Mouse (Mus musculus): ENCODE measurements around the gene Tedc2. TPM values are rescaled to one million over a fixed set of nuclear protein-coding genes. Genes with fewer than 3 reads are reported as not detected.

Tedc2 gene
- polyA plus RNA-seq, 1 experiment = 4.2 TPM

GRCm38 (mm10) chr17:24206451-24207351, 13.9 kb downstream of the Tedc2 start:
- H3K27ac ChIP-seq (replicated peaks; ENCODE audit: low read depth, low read length) = no peak overlapping the region
- peaks cover 16% of the 10 kb centered on the region for H3K4me1 ChIP-seq (ENCODE audit: control insufficient read depth, insufficient read depth, insufficient read length, low read length)
- H3K4me3 ChIP-seq (ENCODE audit: insufficient read depth, low read depth, low read length) = peak overlapping the region; percentile 58

GRCm38 (mm10) chr17:24205908-24206361, 14.7 kb downstream of the Tedc2 start:
- H3K4me1 ChIP-seq (ENCODE audit: control insufficient read depth, insufficient read depth, insufficient read length, low read length) = peaks cover 12% of the 10 kb centered on the region
- peak overlapping the region; percentile 58 for H3K4me3 ChIP-seq (ENCODE audit: insufficient read depth, low read depth, low read length)
- no peak overlapping the region for H3K27ac ChIP-seq (replicated peaks; ENCODE audit: low read depth, low read length)

DNA sequence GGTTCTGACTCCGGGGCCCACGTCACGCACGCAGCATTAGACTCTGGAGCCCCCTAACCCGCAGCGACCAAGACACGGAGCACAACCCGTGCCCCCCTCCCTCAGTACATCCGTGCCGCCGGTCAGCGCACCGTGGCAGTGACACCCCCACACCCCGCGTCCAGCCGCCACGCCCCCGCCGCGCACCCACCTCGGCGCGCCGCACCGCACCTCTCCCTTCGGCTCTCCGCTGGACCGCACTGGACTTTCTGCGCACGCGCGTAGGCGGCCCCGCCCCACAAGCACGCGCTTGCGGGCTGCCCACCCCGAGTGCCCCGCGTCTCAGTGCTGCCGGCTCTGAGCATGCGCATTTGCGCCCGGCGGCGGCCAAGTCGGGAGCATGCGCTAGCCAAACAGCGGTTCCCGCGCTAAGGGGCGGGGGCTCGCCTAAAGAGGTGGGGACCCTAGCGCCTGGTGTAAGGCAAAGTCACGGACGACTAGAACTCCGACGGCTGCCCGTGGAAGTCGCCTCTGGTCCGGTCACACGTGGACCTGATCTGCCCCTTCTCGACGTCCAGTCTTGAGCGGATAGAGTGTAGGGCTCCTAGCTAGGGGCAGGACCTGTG, 15.3 kb downstream of the Tedc2 start, which contains the start of gene Tbc1d24:
Gene Tbc1d24, minus strand, starts transcription at position 279 of the 605 bp plus-strand sequence.
- H3K27ac ChIP-seq (replicated peaks; ENCODE audit: low read depth, low read length) = no peak within 1 kb of the TSS
- peak within 1 kb of the TSS; percentile 58 for H3K4me3 ChIP-seq (ENCODE audit: insufficient read depth, low read depth, low read length)
- peaks cover 12% of the 10 kb centered on the region for H3K4me1 ChIP-seq (ENCODE audit: control insufficient read depth, insufficient read depth, insufficient read length, low read length)

DNA sequence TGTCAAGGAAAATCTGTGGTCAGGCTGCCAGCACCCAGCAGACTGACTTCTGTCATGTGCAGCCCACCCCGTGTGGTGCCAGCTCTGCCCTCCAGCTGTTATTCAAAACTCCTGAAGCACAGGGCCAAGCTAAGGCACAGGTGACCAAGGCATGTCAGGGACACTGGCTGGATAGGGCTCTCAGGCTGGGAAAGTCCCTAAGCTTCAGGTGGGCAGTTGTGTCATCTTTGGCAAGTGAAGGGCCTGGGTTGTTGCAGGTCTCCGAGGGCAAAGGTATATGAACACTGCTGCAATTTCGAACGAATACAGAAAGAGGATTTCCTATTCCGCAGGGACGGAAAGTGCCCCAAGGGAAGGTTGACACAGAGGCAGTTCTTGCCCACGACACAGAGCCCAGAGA, 15.8 kb downstream of the Tedc2 start:
- Histone ChIP-seq H3K4me1 (ENCODE audit: control insufficient read depth, insufficient read depth, insufficient read length, low read length) (peaks cover 12% of the 10 kb centered on the region), H3K27ac (replicated peaks; ENCODE audit: low read depth, low read length) (no peak overlapping the region), H3K4me3 (ENCODE audit: insufficient read depth, low read depth, low read length) (peak overlapping the region; percentile 58)

GRCm38 (mm10) chr17:24203611-24204534, 16.8 kb downstream of the Tedc2 start:
- H3K4me3 ChIP-seq (ENCODE audit: insufficient read depth, low read depth, low read length) = 0 out of 2 replicates have a peak overlapping the region, but pooled peaks have one; percentile 58
- H3K4me1 ChIP-seq (ENCODE audit: control insufficient read depth, insufficient read depth, insufficient read length, low read length) = peaks cover 12% of the 10 kb centered on the region
- H3K27ac ChIP-seq (replicated peaks; ENCODE audit: low read depth, low read length) = no peak overlapping the region

- no peak overlapping the region for H3K27ac ChIP-seq (replicated peaks; ENCODE audit: low read depth, low read length)
- peaks cover 7% of the 10 kb centered on the region for H3K4me1 ChIP-seq (ENCODE audit: control insufficient read depth, insufficient read depth, insufficient read length, low read length)
- H3K4me3 ChIP-seq (ENCODE audit: insufficient read depth, low read depth, low read length) = no peak overlapping the region
Measured at GRCm38 (mm10) chr17:24203068-24203467, 17.6 kb downstream of the Tedc2 start.

DNA sequence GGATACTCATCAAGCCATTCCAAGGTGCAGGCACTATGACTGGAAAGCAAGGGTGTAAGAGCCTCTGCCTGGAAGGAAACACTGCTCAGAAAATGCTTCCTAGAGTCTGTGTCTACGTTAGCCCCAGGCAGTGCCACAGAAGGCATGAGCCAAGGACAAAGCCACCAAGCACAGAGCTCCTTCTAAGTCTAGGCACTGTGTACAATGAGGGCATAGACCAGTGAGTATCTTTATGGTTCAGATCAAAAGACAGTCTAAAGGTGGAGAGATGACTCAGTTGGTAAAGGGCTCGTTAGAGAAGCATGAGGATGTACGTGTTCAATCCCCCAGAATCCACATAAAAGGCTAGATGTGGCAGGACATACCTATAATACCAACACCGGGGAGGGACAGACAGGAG, 19.6 kb downstream of the Tedc2 start:
- Histone ChIP-seq H3K4me1 (ENCODE audit: control insufficient read depth, insufficient read depth, insufficient read length, low read length) (peaks cover 7% of the 10 kb centered on the region), H3K27ac (replicated peaks; ENCODE audit: low read depth, low read length) (no peak overlapping the region)

GRCm38 (mm10) chr17:24199741-24200140, 20.9 kb downstream of the Tedc2 start:
- Histone ChIP-seq H3K4me1 (ENCODE audit: control insufficient read depth, insufficient read depth, insufficient read length, low read length) (peaks cover 11% of the 10 kb centered on the region), H3K4me3 (ENCODE audit: insufficient read depth, low read depth, low read length) (no peak overlapping the region), H3K27ac (replicated peaks; ENCODE audit: low read depth, low read length) (no peak overlapping the region)

More for the DNA sequence above, 19.6 kb downstream of the Tedc2 start:
- H3K4me3 ChIP-seq (ENCODE audit: insufficient read depth, low read depth, low read length) = no peak overlapping the region

DNA sequence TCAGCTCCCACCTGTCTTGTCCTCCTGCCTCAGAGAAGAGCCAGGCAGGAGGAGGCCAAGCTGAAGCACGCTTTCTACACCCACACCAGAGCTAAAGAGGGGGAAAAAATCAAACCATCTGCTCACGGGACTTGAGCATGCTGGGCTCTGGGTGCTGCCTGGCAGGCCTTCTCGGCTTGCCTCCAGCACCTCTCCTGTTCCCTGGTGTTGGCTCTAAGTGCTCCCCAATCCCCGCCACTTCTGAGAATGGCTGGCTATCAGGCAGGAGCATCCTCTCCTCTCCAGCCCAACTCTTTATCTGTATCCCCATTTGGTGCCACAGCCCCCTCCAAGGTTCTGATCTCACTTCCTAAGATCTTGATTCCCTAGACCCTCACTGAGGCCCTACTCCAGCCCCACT, 21.4 kb downstream of the Tedc2 start:
- Histone ChIP-seq H3K27ac (replicated peaks; ENCODE audit: low read depth, low read length) (no peak overlapping the region), H3K4me3 (ENCODE audit: insufficient read depth, low read depth, low read length) (no peak overlapping the region), H3K4me1 (ENCODE audit: control insufficient read depth, insufficient read depth, insufficient read length, low read length) (0 out of 2 replicates have a peak, but pooled peaks cover 8% of the 10 kb centered on the region)

- no peak overlapping the region for H3K4me3 ChIP-seq (ENCODE audit: insufficient read depth, low read depth, low read length)
- H3K27ac ChIP-seq (replicated peaks; ENCODE audit: low read depth, low read length) = no peak overlapping the region
Measured at GRCm38 (mm10) chr17:24197032-24197824, 23.4 kb downstream of the Tedc2 start.

GRCm38 (mm10) chr17:24195349-24195748, 25.3 kb downstream of the Tedc2 start:
- Histone ChIP-seq H3K4me1 (ENCODE audit: control insufficient read depth, insufficient read depth, insufficient read length, low read length) (0 out of 2 replicates have a peak, but pooled peaks cover 8% of the 10 kb centered on the region), H3K27ac (replicated peaks; ENCODE audit: low read depth, low read length) (no peak overlapping the region), H3K4me3 (ENCODE audit: insufficient read depth, low read depth, low read length) (no peak overlapping the region)

More at GRCm38 (mm10) chr17:24197032-24197824, 23.4 kb downstream of the Tedc2 start:
- 0 out of 2 replicates have a peak, but pooled peaks cover 8% of the 10 kb centered on the region for H3K4me1 ChIP-seq (ENCODE audit: control insufficient read depth, insufficient read depth, insufficient read length, low read length)

DNA sequence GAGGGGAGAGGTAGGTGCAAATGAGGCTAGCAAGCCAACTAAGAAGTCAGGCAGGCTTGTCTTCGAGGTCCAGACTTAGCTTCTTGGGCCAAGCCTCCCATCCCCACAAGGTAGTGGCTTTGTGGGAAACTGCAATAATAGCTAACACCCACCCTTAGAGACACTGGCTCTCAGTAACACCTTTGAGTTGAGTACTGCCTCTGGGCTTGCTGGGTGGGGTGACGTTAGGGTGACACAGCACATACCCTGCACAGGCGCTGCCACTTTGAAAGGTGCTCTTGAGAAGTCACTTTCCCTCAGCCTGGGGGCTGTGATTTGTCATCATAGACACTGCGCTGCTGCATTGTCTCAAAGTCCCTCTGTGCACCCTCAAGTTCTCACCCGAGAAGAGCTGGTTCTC, 26.9 kb downstream of the Tedc2 start:
- H3K27ac ChIP-seq (replicated peaks; ENCODE audit: low read depth, low read length) = no peak overlapping the region
- H3K4me3 ChIP-seq (ENCODE audit: insufficient read depth, low read depth, low read length) = no peak overlapping the region
- 0 out of 2 replicates have a peak, but pooled peaks cover 8% of the 10 kb centered on the region for H3K4me1 ChIP-seq (ENCODE audit: control insufficient read depth, insufficient read depth, insufficient read length, low read length)

- no peak overlapping the region for H3K4me3 ChIP-seq (ENCODE audit: insufficient read depth, low read depth, low read length)
- H3K27ac ChIP-seq (replicated peaks; ENCODE audit: low read depth, low read length) = no peak overlapping the region
- 0 out of 2 replicates have a peak, but pooled peaks cover 8% of the 10 kb centered on the region for H3K4me1 ChIP-seq (ENCODE audit: control insufficient read depth, insufficient read depth, insufficient read length, low read length)
Measured at GRCm38 (mm10) chr17:24193268-24193667, 27.4 kb downstream of the Tedc2 start.

DNA sequence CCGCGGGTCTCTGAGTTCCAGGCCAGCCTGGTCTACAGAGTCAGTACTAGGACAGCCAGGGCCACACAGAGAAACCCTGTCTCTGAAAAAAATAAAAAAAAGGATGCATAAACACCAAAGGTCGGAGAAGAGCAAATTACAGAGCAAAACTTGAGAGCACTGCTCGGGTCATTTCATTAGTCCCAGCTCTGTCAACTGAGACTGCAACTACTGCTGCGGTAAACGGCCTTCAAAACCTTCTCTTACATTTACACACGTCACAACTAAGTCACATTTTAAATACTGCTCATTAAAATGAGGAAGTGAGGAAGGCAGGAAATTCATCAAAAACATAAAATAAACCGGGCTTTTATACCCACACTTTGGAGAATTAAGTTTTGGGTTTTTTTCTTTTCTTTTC, 27.8 kb downstream of the Tedc2 start:
- H3K27ac ChIP-seq (replicated peaks; ENCODE audit: low read depth, low read length) = no peak overlapping the region
- H3K4me1 ChIP-seq (ENCODE audit: control insufficient read depth, insufficient read depth, insufficient read length, low read length) = 0 out of 2 replicates have a peak, but pooled peaks cover 8% of the 10 kb centered on the region
- no peak overlapping the region for H3K4me3 ChIP-seq (ENCODE audit: insufficient read depth, low read depth, low read length)

All from brown adipose tissue, adult 24 weeks (tissue).